Mouse (Mus musculus) embryonic fibroblast, embryonic 13.5 days (primary cell): Measurements from ENCODE around the gene Napsa.

ENCODE experiments used
- CTCF ChIP-seq: IDR thresholded peaks from 2 replicates; pipeline ENCODE4 v1.5.1; 2011; ENCODE audit warnings: mild to moderate bottlenecking, control low read depth, low read length, moderate library complexity, borderline replicate concordance; ENCODE audit not compliant: insufficient read depth
- POLR2A ChIP-seq: IDR thresholded peaks from 2 replicates; pipeline ENCODE4 v1.6.1; 2011; ENCODE audit warnings: low read depth, mild to moderate bottlenecking, control low read depth, low read length, moderate library complexity

GRCm38 (mm10) chr7:44586518-44586917 lies 14.3 kb downstream of the Napsa start:
- TF ChIP-seq CTCF (no peak), POLR2A (no peak)
